Mouse (Mus musculus): ENCODE measurements around the gene S1pr4. TPM values are rescaled to one million over a fixed set of nuclear protein-coding genes. Genes with fewer than 3 reads are reported as not detected.

The S1pr4 gene
- polyA plus RNA-seq, 1 experiment from 2014 or later: 0.29 TPM

DNA sequence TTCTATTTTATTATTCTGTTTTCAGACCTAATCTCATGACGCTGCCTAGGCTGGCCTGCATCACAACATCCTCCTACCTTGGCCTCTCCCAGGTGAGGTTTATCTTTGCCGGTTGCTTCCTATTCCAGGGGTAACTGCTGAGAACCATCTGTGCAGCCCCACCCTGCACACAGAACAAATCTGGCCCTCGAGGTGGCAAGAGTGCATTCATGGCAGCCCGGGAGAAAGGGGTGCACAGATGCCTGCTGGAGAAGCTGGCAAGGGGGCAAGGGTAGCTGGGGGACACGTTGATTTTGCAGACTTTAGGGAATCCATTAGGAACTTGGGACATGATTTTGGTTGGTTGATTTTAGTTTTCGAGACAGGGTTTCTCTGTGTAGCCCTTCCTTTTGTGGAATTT lies 41.7 kb downstream of the S1pr4 start:
- H3K9me3 ChIP-seq (ENCODE audit: control insufficient read depth, low read length): no peaks in the 10 kb centered on the region
- no peak overlapping the region for H3K9ac ChIP-seq (replicated peaks; ENCODE audit: low read depth, low read length)
- no peak for ATAC-seq (ENCODE audit: low read depth)
- peaks cover 37% of the 10 kb centered on the region for H3K27me3 ChIP-seq (ENCODE audit: control insufficient read depth, insufficient read depth, low read length)
- no peak overlapping the region for H3K4me2 ChIP-seq (ENCODE audit: low read depth, low read length)
- no peaks in the 10 kb centered on the region for H3K4me1 ChIP-seq (ENCODE audit: control insufficient read depth, insufficient read depth, low read length)
- H3K4me3 ChIP-seq (ENCODE audit: low read depth, low read length): no peak overlapping the region
- H3K36me3 ChIP-seq (ENCODE audit: control insufficient read depth, insufficient read depth, low read length): peaks cover 7% of the 10 kb centered on the region
- WGBS: 80% methylated on average over 6 of the region's 6 CpGs
- H3K27ac ChIP-seq (ENCODE audit: low read depth, low read length): no peak overlapping the region

DNA sequence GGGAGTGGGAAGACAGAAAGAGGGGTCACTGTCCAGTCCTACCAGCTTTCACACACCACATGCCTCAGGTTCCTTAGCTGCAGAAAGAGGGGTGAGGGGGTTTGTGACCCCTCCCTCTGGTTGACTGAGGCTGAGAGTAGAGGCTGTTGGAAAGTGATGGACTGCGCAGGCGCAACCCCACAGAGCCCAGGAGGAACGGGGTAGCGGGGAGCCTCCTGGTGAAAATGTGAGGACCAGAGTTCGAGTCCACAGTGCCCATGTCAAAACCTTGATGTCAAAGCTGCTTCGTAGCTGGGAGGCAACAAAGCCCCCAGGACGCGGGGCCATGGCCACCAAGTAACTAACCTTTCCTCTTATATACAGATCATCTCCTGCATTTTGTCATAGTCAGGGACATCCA lies 42.3 kb downstream of the S1pr4 start:
- Histone ChIP-seq H3K9ac (replicated peaks; ENCODE audit: low read depth, low read length) (no peak overlapping the region), H3K9me3 (ENCODE audit: control insufficient read depth, low read length) (no peaks in the 10 kb centered on the region), H3K4me2 (ENCODE audit: low read depth, low read length) (no peak overlapping the region), H3K4me3 (ENCODE audit: low read depth, low read length) (no peak overlapping the region), H3K27ac (ENCODE audit: low read depth, low read length) (no peak overlapping the region), H3K36me3 (ENCODE audit: control insufficient read depth, insufficient read depth, low read length) (peaks cover 7% of the 10 kb centered on the region), H3K4me1 (ENCODE audit: control insufficient read depth, insufficient read depth, low read length) (no peaks in the 10 kb centered on the region), H3K27me3 (ENCODE audit: control insufficient read depth, insufficient read depth, low read length) (peaks cover 33% of the 10 kb centered on the region)
- ATAC-seq (ENCODE audit: low read depth): no peak
- WGBS: 84% methylated on average over 8 of the region's 8 CpGs

DNA sequence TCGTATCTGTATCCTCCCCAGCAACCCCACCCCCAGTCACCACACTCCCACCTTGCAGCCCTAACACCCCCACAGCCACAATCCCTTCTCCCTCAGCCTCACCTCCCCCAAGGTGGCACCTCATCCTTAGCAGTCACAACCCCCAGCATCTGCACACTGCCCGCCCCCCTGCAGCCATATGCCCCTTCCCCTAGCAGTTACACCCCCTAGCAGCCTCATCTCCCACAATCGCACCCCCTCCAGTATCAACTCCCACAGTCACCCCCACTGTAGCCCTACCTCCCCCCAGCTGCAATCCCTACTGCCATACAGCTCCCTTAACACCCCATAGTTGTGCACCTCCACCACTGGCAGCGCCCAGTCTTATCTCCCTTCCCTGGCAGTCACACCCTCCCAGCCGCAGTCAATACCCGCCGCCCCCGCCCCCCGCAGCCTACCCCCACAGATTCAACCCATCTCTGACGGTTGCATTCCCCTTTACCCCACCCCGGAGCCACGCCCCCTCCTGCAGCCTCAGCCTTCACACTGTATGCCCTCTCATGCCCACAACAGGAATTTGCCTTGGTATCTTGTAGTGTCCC lies 42.9 kb downstream of the S1pr4 start:
- no peak overlapping the region for H3K27ac ChIP-seq (ENCODE audit: low read depth, low read length)
- WGBS: 60% methylated on average over 12 of the region's 12 CpGs
- H3K4me2 ChIP-seq (ENCODE audit: low read depth, low read length): no peak overlapping the region
- no peaks in the 10 kb centered on the region for H3K9me3 ChIP-seq (ENCODE audit: control insufficient read depth, low read length)
- no peaks in the 10 kb centered on the region for H3K4me1 ChIP-seq (ENCODE audit: control insufficient read depth, insufficient read depth, low read length)
- peaks cover 3% of the 10 kb centered on the region; the same call in 1 of the 2 replicates for H3K36me3 ChIP-seq (ENCODE audit: control insufficient read depth, insufficient read depth, low read length)
- H3K9ac ChIP-seq (replicated peaks; ENCODE audit: low read depth, low read length): no peak overlapping the region
- H3K4me3 ChIP-seq (ENCODE audit: low read depth, low read length): no peak overlapping the region
- ATAC-seq (ENCODE audit: low read depth): no peak
- peaks cover 30% of the 10 kb centered on the region for H3K27me3 ChIP-seq (ENCODE audit: control insufficient read depth, insufficient read depth, low read length)

DNA sequence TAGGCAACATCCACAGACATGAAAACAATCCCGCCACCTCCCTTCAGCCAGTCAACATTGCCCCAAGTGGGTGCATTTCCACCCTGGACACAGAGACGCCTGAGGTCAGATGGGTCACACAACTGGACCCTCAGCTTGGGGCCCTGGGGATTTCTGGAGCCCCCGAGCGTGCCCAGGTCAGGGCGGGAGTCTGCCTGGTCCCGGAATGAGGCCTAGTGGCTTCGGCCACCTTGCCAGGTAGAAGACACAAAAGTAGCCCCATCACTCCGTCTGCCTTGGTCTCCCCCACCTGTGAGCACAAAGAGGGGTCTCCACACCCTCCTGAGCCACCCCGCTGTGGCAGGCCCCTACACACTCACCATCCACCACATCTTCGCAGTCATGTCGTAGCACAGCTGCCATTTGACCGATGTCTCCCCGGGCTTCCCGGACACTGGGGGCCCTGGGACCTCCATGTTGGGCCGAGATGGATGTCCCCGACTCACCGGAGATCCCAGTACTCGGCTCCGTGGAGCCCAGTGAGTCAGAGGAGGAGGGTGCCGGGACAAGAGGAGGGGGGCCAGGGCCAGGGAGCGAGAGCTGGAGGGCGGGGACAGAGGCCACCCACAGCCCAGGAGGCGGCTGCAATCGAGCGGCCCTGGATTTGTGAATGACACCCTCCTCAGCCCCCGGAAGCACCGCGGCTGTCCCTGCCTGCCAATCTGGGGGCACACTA lies 44.6 kb downstream of the S1pr4 start, which contains the start of gene Nfic:
Gene Nfic (minus strand): TSS at position 455 of the 715 bp plus-strand sequence.
- WGBS: 64% methylated on average over 27 of the region's 28 CpGs
- H3K9me3 ChIP-seq (ENCODE audit: control insufficient read depth, low read length): no peaks in the 10 kb centered on the region
- H3K4me3 ChIP-seq (ENCODE audit: low read depth, low read length): no peak within 1 kb of the TSS
- no peak within 1 kb of the TSS for H3K9ac ChIP-seq (replicated peaks; ENCODE audit: low read depth, low read length)
- no peak within 1 kb of the TSS for H3K4me2 ChIP-seq (ENCODE audit: low read depth, low read length)
- no peak for ATAC-seq (ENCODE audit: low read depth)
- peaks cover 30% of the 10 kb centered on the region for H3K27me3 ChIP-seq (ENCODE audit: control insufficient read depth, insufficient read depth, low read length)
- no peaks in the 10 kb centered on the region for H3K36me3 ChIP-seq (ENCODE audit: control insufficient read depth, insufficient read depth, low read length)
- H3K27ac ChIP-seq (ENCODE audit: low read depth, low read length): no peak within 1 kb of the TSS
- no peaks in the 10 kb centered on the region for H3K4me1 ChIP-seq (ENCODE audit: control insufficient read depth, insufficient read depth, low read length)

DNA sequence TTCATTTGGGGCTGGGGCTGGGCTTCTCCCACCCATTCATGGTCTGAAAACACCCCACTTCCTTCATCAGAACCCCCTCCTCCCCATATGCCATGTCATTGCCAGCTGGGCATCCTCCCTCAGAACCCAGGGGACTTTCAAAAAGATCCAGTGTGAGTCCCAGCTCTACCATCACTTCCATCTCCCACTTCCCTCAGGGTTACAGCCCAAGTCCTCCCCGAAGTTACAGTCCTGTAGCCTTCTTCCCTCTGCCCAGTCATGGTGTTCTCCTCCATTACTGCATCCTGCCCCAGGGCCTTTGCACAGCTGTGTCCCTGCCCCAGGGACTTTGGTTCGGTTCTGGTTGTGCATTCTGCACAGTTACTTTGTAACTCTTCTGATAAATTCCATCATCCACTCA lies 45.8 kb downstream of the S1pr4 start:
- 70% methylated on average over 2 of the region's 2 CpGs for WGBS
- H3K4me1 ChIP-seq (ENCODE audit: control insufficient read depth, insufficient read depth, low read length): peaks cover 2% of the 10 kb centered on the region; the same call in 1 of the 2 replicates
- peaks cover 30% of the 10 kb centered on the region for H3K27me3 ChIP-seq (ENCODE audit: control insufficient read depth, insufficient read depth, low read length)
- no peak overlapping the region for H3K4me2 ChIP-seq (ENCODE audit: low read depth, low read length)
- no peak for ATAC-seq (ENCODE audit: low read depth)
- no peaks in the 10 kb centered on the region for H3K9me3 ChIP-seq (ENCODE audit: control insufficient read depth, low read length)
- H3K36me3 ChIP-seq (ENCODE audit: control insufficient read depth, insufficient read depth, low read length): no peaks in the 10 kb centered on the region
- no peak overlapping the region for H3K4me3 ChIP-seq (ENCODE audit: low read depth, low read length)
- H3K9ac ChIP-seq (replicated peaks; ENCODE audit: low read depth, low read length): no peak overlapping the region
- H3K27ac ChIP-seq (ENCODE audit: low read depth, low read length): no peak overlapping the region

DNA sequence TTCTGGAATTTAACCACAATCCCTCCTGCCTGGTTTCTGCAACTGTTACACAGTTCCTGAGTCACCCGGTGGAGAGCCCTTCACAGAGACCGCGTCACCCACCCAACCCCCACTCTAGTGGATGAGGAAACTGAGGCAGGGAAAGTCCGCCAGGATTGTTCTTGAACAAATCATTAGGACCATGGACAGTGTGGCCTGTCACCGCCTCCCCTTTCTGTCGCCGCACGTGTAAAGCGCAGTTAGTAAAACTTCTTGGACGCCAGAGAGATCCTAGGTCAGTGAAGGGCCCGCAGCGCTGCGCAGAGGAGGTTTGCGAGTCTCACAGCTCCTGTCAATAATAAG lies 47.0 kb downstream of the S1pr4 start:
- 3% methylated on average over 14 of the region's 14 CpGs for WGBS
- no peak for ATAC-seq (ENCODE audit: low read depth)
- no peak overlapping the region for H3K27ac ChIP-seq (ENCODE audit: low read depth, low read length)
- H3K9me3 ChIP-seq (ENCODE audit: control insufficient read depth, low read length): no peaks in the 10 kb centered on the region
- H3K36me3 ChIP-seq (ENCODE audit: control insufficient read depth, insufficient read depth, low read length): no peaks in the 10 kb centered on the region
- peaks cover 2% of the 10 kb centered on the region; the same call in 1 of the 2 replicates for H3K4me1 ChIP-seq (ENCODE audit: control insufficient read depth, insufficient read depth, low read length)
- H3K4me3 ChIP-seq (ENCODE audit: low read depth, low read length): no peak overlapping the region
- no peak overlapping the region for H3K9ac ChIP-seq (replicated peaks; ENCODE audit: low read depth, low read length)
- H3K27me3 ChIP-seq (ENCODE audit: control insufficient read depth, insufficient read depth, low read length): peaks cover 30% of the 10 kb centered on the region
- H3K4me2 ChIP-seq (ENCODE audit: low read depth, low read length): no peak overlapping the region

DNA sequence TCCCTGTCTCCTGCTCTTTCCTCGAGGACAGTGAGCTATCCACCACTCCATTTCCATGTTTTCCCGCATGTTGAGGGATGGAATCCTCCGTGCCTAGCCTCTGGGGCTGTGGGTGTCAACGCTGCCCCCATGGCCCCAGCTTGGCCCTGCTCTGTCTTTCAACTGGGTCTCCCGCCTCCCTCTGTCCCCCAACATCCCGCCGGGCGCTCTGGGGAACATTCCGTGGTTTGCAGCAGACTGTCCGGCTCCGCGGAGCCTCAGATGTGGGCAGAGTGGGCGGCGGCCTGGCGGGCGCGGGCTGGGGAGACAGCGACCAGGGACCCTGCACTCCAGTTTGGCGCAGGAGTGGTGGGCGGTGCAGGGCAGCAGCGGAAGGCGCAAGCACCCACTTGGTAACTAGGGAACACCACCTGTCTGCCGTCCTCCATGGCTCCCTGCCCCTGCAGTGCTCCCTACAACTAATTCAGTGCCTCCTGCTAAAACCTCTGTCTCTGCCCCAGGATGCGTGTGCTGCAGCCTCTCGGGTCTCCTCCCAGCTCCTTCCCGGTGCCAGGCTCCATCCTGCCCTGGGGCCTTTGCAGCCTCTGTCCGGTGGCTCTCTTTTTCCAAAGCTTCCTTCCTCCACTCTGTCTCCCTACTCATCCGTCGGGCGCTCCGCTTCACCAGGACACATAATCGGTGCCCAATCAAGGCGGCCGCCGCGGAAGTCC lies 47.5 kb downstream of the S1pr4 start:
- Histone ChIP-seq H3K27ac (ENCODE audit: low read depth, low read length) (no peak overlapping the region), H3K4me1 (ENCODE audit: control insufficient read depth, insufficient read depth, low read length) (peaks cover 2% of the 10 kb centered on the region; the same call in 1 of the 2 replicates), H3K36me3 (ENCODE audit: control insufficient read depth, insufficient read depth, low read length) (no peaks in the 10 kb centered on the region), H3K4me3 (ENCODE audit: low read depth, low read length) (no peak overlapping the region), H3K9me3 (ENCODE audit: control insufficient read depth, low read length) (no peaks in the 10 kb centered on the region), H3K4me2 (ENCODE audit: low read depth, low read length) (no peak overlapping the region), H3K27me3 (ENCODE audit: control insufficient read depth, insufficient read depth, low read length) (peaks cover 27% of the 10 kb centered on the region), H3K9ac (replicated peaks; ENCODE audit: low read depth, low read length) (no peak overlapping the region)
- no peak for ATAC-seq (ENCODE audit: low read depth)
- WGBS: 10% methylated on average over 34 of the region's 36 CpGs

DNA sequence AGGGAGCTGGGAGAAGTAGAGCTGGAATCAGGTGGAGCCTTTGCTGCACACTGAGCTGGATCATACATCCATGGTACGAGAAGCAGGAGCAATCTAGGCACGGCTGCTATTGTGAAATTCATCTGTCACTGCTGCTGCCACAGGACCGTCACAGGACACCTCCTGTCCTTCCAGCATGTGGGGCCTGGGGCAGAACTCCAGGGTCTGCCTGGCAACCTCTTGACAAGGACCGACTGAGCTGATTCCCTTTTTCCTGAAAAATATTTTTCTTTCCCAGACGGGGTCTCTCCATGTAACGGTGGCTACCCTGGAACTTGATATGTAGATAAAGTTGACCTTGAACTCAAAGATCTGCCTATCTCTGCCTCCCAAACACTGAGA lies 48.6 kb downstream of the S1pr4 start:
- H3K9ac ChIP-seq (replicated peaks; ENCODE audit: low read depth, low read length): no peak overlapping the region
- H3K4me1 ChIP-seq (ENCODE audit: control insufficient read depth, insufficient read depth, low read length): peaks cover 2% of the 10 kb centered on the region; the same call in 1 of the 2 replicates
- peaks cover 24% of the 10 kb centered on the region for H3K27me3 ChIP-seq (ENCODE audit: control insufficient read depth, insufficient read depth, low read length)
- H3K9me3 ChIP-seq (ENCODE audit: control insufficient read depth, low read length): no peaks in the 10 kb centered on the region
- no peaks in the 10 kb centered on the region for H3K36me3 ChIP-seq (ENCODE audit: control insufficient read depth, insufficient read depth, low read length)
- H3K4me2 ChIP-seq (ENCODE audit: low read depth, low read length): no peak overlapping the region
- no peak for ATAC-seq (ENCODE audit: low read depth)
- H3K27ac ChIP-seq (ENCODE audit: low read depth, low read length): no peak overlapping the region
- H3K4me3 ChIP-seq (ENCODE audit: low read depth, low read length): no peak overlapping the region
- 64% methylated on average over 6 of the region's 6 CpGs for WGBS
